Mouse (Mus musculus) layer of hippocampus, postnatal 36 days (tissue): ENCODE measurements around the gene Cdc42se2. TPM values are rescaled to one million over a fixed set of nuclear protein-coding genes. Genes with fewer than 3 reads are reported as not detected.

Source experiments
- DNase-seq, 2 experiments: peaks; one replicate each; pipeline ENCODE4 v3.0.0; 2022
- total RNA-seq, 2 experiments: library from RNA; stranded (reverse); gene quantifications; 2 replicates each; pipeline ENCODE4 v1.2.3; 2021

Gene Cdc42se2
- total RNA-seq, 2 experiments from 2014 or later = 141 to 144 TPM

- DNase-seq = no peak
Measured at GRCm38 (mm10) chr11:54708153-54708552, 79.3 kb downstream of the Cdc42se2 start.

GRCm38 (mm10) chr11:54703306-54703705 is 84.2 kb downstream of the Cdc42se2 start:
- peak; percentile 51 to 63 for DNase-seq

- DNase-seq = no peak
Measured at GRCm38 (mm10) chr11:54701848-54702247, 85.6 kb downstream of the Cdc42se2 start.

GRCm38 (mm10) chr11:54699972-54700371 is 87.5 kb downstream of the Cdc42se2 start:
- no peak for DNase-seq

DNA sequence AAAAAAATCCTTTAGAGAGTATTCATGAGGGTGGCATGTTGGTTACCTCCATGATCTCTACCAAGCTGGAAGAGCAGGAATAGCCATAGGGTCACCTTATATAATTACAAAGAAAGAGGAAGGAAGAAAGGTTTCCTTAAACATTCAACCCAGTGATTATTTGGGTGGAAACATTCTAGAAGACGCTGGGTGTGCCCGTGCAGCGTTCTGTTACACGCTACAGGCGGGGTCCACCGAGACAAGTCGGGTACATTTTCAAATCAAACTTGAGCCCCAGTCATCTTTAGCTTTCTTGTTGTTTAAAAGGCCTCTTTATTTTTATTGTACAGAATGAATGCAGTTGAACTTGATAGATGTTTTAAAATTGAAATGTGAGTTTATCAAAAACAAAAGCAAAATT is 88.8 kb downstream of the Cdc42se2 start:
- no peak for DNase-seq

DNA sequence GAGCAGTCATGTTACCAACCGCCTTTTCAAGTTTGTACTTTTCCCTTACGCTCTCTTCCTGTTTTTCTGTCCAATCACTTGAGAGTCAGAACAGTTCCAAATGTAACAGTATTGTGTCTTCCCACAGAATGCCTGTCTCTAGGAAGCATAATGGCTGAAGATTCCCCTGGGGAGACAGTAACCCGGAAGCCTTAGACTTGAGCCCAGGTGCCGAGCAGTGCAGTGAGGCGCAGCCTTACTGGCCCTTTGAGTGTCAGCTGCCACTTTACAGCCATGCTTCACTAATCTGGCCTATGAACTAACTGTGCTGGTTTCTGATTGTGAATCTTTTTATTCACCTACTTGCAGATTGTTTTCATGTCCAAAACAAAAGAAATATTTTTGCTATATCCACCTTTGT is 89.9 kb downstream of the Cdc42se2 start:
- DNase-seq = no peak

DNA sequence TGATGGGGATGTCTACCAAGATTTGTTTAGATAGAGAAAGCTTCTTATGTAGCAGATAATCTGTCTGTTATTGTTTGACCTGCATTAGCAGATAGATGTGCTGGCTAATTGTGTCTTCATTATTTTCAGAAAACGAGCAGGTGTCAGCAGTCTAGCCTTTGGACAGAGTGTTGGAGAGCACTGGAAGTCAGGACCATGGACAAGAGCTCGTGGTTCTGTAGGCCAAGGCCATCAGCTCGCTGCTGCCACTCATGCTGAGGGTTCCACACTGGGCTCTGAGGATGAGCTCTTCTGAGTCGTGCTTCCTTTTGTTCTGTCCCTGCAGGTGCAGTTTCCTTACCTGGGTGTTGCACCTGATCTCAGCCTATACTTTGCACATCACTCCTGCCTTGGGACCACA is 91.5 kb downstream of the Cdc42se2 start:
- DNase-seq = no peak

DNA sequence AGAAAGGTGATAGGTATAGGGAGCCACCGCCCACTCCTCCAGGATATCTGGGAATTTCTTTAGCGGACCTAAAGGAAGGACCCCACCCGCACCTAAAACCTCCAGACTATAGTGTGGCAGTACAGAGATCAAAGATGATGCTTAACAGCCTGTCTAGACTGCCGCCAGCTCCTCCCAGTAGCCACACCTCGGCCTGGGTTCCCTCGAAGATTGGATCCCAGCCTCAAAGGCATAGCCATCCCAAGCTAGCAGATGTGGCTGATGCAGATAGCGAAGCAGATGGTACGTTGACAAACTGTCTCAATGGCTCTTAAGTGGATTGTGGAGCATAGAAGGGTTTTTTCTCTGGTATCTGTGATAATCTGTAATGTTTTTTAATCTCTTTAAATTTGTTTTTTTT is 93.2 kb downstream of the Cdc42se2 start:
- DNase-seq = no peak

DNA sequence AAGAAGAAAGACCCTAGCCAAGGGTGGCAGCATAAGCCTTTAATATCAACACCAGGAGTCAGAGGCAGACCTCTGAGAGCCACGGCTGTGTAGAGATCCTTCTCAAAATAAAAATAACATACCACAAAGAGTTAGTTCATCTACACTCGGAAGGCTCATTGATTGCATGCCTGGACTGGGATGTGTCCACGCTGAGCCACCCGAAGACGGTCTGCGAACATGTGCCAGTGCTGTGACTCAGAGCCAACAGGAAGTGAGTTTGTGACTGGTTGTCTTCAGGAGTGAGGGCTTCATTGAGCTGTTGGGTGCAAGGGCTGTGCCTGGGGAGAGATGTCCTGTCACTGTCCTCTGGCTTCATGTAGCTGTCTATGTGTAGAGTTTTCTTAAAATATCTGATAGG is 93.8 kb downstream of the Cdc42se2 start:
- no peak for DNase-seq

GRCm38 (mm10) chr11:54691179-54691578 is 96.3 kb downstream of the Cdc42se2 start:
- DNase-seq = peak; percentile 30 to 31

DNA sequence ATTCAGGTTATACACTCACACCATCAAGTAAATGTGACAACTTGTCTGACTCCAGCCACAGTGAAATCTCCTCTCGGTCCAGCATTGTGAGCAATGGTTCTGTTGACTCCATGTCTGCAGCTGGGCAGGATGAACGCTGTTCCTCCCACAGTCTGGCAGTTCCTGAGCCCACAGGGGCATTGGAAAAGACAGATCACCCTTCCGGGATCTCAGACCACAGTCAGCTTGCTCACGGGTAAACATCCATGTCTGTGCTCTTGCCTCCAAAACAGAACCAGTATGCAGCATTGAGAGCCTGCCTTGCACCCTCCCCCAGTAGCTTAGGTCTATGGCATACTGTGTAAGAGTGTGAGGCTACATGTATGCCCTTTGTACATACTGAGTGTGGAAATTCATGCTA is 97.3 kb downstream of the Cdc42se2 start:
- DNase-seq = no peak

DNA sequence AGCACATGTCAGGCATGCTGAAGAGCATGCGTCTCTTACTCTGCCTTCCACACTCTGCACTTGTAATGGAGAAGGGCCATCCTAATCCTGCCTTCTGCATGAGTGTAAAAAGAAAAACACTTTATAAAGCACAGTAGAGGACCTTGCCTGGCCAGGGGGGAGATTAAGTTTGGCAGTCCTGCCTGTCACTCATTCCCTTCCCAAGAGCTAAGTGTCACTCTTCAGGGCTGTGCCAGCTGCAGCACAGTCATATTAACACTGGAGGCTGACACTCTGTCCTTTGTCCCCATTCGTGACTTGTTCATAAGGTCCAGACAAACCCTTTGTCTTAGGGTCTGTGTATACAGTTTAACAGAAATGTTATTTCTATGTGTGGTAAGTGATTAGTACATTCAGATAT is 102.6 kb downstream of the Cdc42se2 start:
- DNase-seq = no peak

DNA sequence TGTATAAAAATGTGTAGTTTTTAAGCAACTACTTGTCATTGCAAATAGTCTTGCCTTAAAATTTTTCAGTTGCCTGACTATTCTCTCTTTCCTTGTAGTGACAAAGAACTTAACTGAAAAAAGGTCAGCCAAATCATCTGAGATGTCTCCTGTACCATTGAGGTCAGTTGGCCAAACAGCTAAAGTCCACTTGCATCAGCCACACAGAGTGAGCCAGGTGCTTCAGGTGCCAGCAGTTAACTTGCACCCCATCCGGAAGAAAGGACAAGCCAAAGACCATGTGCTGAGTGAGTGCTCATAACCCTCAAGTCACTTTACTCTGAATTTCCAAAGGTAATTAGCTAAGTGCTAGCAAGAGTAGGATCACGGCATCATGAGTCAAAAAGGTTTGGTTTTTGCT is 108.3 kb downstream of the Cdc42se2 start:
- no peak for DNase-seq

DNA sequence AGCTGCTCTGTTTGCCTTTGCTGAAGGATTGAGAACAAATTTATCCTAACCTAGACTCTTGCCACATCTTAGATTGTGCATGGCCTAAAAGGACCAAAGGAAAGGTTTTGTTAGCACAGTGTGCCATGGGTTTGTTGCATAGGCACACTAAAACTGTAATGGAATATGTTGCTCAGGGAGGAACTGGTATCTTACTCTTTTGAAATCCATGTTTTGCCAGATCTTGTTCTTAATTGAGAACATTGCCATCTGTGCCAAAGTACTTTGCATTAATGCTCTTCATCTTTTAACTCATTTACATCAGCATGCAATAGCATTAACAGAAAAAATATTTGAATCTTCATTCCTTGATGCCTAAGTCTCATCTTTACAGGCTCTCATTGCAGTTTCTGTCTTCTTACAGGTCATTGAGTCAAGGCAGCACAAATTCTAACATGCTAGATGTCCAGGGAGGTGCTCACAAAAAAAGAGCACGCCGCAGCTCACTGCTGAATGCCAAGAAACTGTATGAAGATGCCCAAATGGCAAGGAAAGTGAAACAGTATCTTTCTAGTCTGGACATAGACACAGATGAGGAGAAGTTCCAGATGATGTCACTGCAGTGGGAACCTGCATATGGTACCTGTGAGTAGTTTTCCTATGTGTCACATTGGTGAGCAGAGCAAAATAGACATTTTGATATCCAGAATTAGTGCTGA is 111.5 kb downstream of the Cdc42se2 start:
- DNase-seq = peak in 1 of 2 experiments; percentile 21

DNA sequence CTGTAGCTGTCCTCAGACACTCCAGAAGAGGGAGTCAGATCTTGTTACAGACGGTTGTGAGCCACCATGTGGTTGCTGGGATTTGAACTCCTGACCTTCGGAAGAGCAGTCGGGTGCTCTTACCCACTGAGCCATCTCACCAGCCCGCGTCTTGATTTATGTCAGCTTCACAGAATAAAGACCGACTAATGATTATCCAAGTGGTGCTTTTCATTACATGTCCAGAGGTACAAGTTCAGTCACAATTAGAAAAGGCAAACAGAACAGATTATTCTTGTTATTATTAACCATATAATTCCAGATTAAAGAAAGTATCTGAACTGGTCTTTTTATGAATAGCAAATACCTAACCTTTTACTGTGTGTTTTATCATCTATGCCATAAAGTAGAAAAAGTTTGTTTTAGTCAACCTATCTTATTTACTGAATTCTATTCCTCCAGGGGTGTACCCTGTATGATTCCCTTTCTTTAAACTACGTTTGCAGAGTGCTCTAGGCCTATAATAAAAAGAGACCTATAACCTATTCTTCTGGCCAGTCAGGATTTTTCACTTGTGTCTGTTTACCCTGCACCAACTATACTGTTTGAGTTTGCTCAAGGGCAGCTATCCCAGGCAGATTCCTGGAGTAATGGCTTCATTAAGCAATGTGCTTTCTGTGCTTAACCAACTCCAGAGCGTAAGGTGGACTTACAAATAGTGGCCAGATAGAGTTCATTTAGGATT is 113.7 kb downstream of the Cdc42se2 start:
- DNase-seq = no peak

Other genes with a start within 250 kb of the Cdc42se2 start
- 10 to 100 TPM; 27.9 to 30.8 TPM for gene Lyrm7, start 73.2 kb upstream of the Cdc42se2 start, total RNA-seq
- 100 to 1,000 TPM; 264 to 281 TPM for gene Hint1, start 78.7 kb upstream of the Cdc42se2 start, total RNA-seq
- gene Gpx3, start 114.8 kb upstream of the Cdc42se2 start, total RNA-seq = 1 to 10 TPM; 3.4 to 4.6 TPM
- 10 to 100 TPM; 34.2 to 36.6 TPM for gene Tnip1, start 175.2 kb upstream of the Cdc42se2 start, total RNA-seq
- gene Anxa6, start 245.8 kb upstream of the Cdc42se2 start, total RNA-seq = 10 to 100 TPM; 95.8 to 96.4 TPM